Mouse (Mus musculus): ENCODE results near the gene C1qtnf7. TPM values are rescaled to one million over a fixed set of nuclear protein-coding genes. Genes with fewer than 3 reads are reported as not detected.

The C1qtnf7 gene
- total and polyA plus RNA-seq, 2 experiments from 2014 or later: 1.0 to 1.5 TPM

GRCm38 (mm10) chr5:43603559-43603958 is 88.2 kb downstream of the C1qtnf7 start:
- H3K27ac ChIP-seq (ENCODE audit: low read depth, low read length): no peak overlapping the region
- H3K4me3 ChIP-seq (ENCODE audit: low read depth, low read length): no peak overlapping the region
- H3K9ac ChIP-seq (replicated peaks; ENCODE audit: low read length, poor library complexity, severe bottlenecking): no peak overlapping the region
- no peaks in the 10 kb centered on the region for H3K9me3 ChIP-seq (ENCODE audit: low read length)
- ATAC-seq (ENCODE audit: low FRiP score) (no peak), DNase-seq (ENCODE audit: low spot score) (no peak)
- no peak for TF ChIP-seq CTCF (IDR thresholded peaks at IDR 0.05)
- H3K4me1 ChIP-seq (ENCODE audit: insufficient read depth, low read length): no peaks in the 10 kb centered on the region
- H3K36me3 ChIP-seq (ENCODE audit: insufficient read depth, low read length): no peaks in the 10 kb centered on the region
- H3K4me2 ChIP-seq (ENCODE audit: low read depth, low read length, poor library complexity, severe bottlenecking): no peak overlapping the region
- 43% methylated on average over 3 of the region's 3 CpGs for WGBS
- no peaks in the 10 kb centered on the region for H3K27me3 ChIP-seq (ENCODE audit: insufficient read depth, low read length)

GRCm38 (mm10) chr5:43608073-43608472 is 92.7 kb downstream of the C1qtnf7 start:
- DNase-seq (ENCODE audit: low spot score) (no peak), ATAC-seq (ENCODE audit: low FRiP score) (no peak)
- Histone ChIP-seq H3K27ac (ENCODE audit: low read depth, low read length) (no peak overlapping the region), H3K9ac (replicated peaks; ENCODE audit: low read length, poor library complexity, severe bottlenecking) (no peak overlapping the region), H3K4me1 (ENCODE audit: insufficient read depth, low read length) (no peaks in the 10 kb centered on the region), H3K4me3 (ENCODE audit: low read depth, low read length) (no peak overlapping the region), H3K4me2 (ENCODE audit: low read depth, low read length, poor library complexity, severe bottlenecking) (no peak overlapping the region), H3K36me3 (ENCODE audit: insufficient read depth, low read length) (no peaks in the 10 kb centered on the region), H3K9me3 (ENCODE audit: low read length) (no peaks in the 10 kb centered on the region), H3K27me3 (ENCODE audit: insufficient read depth, low read length) (no peaks in the 10 kb centered on the region)
- WGBS: 79% methylated on average over 3 of the region's 3 CpGs
- TF ChIP-seq CTCF (IDR thresholded peaks at IDR 0.05): no peak

GRCm38 (mm10) chr5:43609760-43610159 is 94.4 kb downstream of the C1qtnf7 start:
- H3K27ac ChIP-seq (ENCODE audit: low read depth, low read length): no peak overlapping the region
- no peak overlapping the region for H3K4me3 ChIP-seq (ENCODE audit: low read depth, low read length)
- no peak for TF ChIP-seq CTCF (IDR thresholded peaks at IDR 0.05)
- ATAC-seq (ENCODE audit: low FRiP score) (no peak), DNase-seq (ENCODE audit: low spot score) (peak; percentile 52)
- H3K4me2 ChIP-seq (ENCODE audit: low read depth, low read length, poor library complexity, severe bottlenecking): no peak overlapping the region
- no peak overlapping the region for H3K9ac ChIP-seq (replicated peaks; ENCODE audit: low read length, poor library complexity, severe bottlenecking)
- H3K36me3 ChIP-seq (ENCODE audit: insufficient read depth, low read length): no peaks in the 10 kb centered on the region
- 50% methylated on average over 1 of the region's 1 CpGs for WGBS
- H3K4me1 ChIP-seq (ENCODE audit: insufficient read depth, low read length): no peaks in the 10 kb centered on the region
- H3K9me3 ChIP-seq (ENCODE audit: low read length): no peaks in the 10 kb centered on the region
- H3K27me3 ChIP-seq (ENCODE audit: insufficient read depth, low read length): no peaks in the 10 kb centered on the region

GRCm38 (mm10) chr5:43621575-43622299 is 106.4 kb downstream of the C1qtnf7 start:
- Histone ChIP-seq H3K27me3 (ENCODE audit: insufficient read depth, low read length) (no peaks in the 10 kb centered on the region), H3K9ac (replicated peaks; ENCODE audit: low read length, poor library complexity, severe bottlenecking) (no peak overlapping the region), H3K4me3 (ENCODE audit: low read depth, low read length) (no peak overlapping the region), H3K4me1 (ENCODE audit: insufficient read depth, low read length) (no peaks in the 10 kb centered on the region; the same call in 1 of the 2 replicates), H3K4me2 (ENCODE audit: low read depth, low read length, poor library complexity, severe bottlenecking) (no peak overlapping the region), H3K9me3 (ENCODE audit: low read length) (no peaks in the 10 kb centered on the region), H3K36me3 (ENCODE audit: insufficient read depth, low read length) (no peaks in the 10 kb centered on the region), H3K27ac (ENCODE audit: low read depth, low read length) (no peak overlapping the region)
- TF ChIP-seq CTCF (IDR thresholded peaks at IDR 0.05): peak; percentile 61
- ATAC-seq (ENCODE audit: low FRiP score) (peak; percentile 44; the same call in 1 of the 2 replicates), DNase-seq (ENCODE audit: low spot score) (peak; percentile 46)
- 56% methylated on average over 7 of the region's 7 CpGs for WGBS

GRCm38 (mm10) chr5:43625407-43625806 is 110.1 kb downstream of the C1qtnf7 start:
- no peak for ATAC-seq (ENCODE audit: low FRiP score)
- H3K4me2 ChIP-seq (ENCODE audit: low read depth, low read length, poor library complexity, severe bottlenecking): no peak overlapping the region
- no peak for TF ChIP-seq CTCF (IDR thresholded peaks at IDR 0.05)
- H3K9me3 ChIP-seq (ENCODE audit: low read length): no peaks in the 10 kb centered on the region
- 77% methylated on average over 4 of the region's 4 CpGs for WGBS
- no peak overlapping the region for H3K4me3 ChIP-seq (ENCODE audit: low read depth, low read length)
- DNase-seq (ENCODE audit: low spot score): no peak
- H3K4me1 ChIP-seq (ENCODE audit: insufficient read depth, low read length): no peaks in the 10 kb centered on the region; the same call in 1 of the 2 replicates
- H3K27ac ChIP-seq (ENCODE audit: low read depth, low read length): no peak overlapping the region
- H3K27me3 ChIP-seq (ENCODE audit: insufficient read depth, low read length): no peaks in the 10 kb centered on the region
- no peak overlapping the region for H3K9ac ChIP-seq (replicated peaks; ENCODE audit: low read length, poor library complexity, severe bottlenecking)
- no peaks in the 10 kb centered on the region for H3K36me3 ChIP-seq (ENCODE audit: insufficient read depth, low read length)

GRCm38 (mm10) chr5:43634071-43634601 is 118.8 kb downstream of the C1qtnf7 start:
- Histone ChIP-seq H3K27ac (ENCODE audit: low read depth, low read length) (no peak overlapping the region), H3K9me3 (ENCODE audit: low read length) (no peaks in the 10 kb centered on the region), H3K4me2 (ENCODE audit: low read depth, low read length, poor library complexity, severe bottlenecking) (no peak overlapping the region), H3K36me3 (ENCODE audit: insufficient read depth, low read length) (no peaks in the 10 kb centered on the region), H3K4me1 (ENCODE audit: insufficient read depth, low read length) (no peaks in the 10 kb centered on the region), H3K27me3 (ENCODE audit: insufficient read depth, low read length) (no peaks in the 10 kb centered on the region), H3K4me3 (ENCODE audit: low read depth, low read length) (no peak overlapping the region), H3K9ac (replicated peaks; ENCODE audit: low read length, poor library complexity, severe bottlenecking) (no peak overlapping the region)
- 90% methylated on average over 5 of the region's 5 CpGs for WGBS
- DNase-seq (ENCODE audit: low spot score) (no peak), ATAC-seq (ENCODE audit: low FRiP score) (0 out of 2 replicates have a peak, but pooled peaks have one; percentile 23)
- no peak for TF ChIP-seq CTCF (IDR thresholded peaks at IDR 0.05)
